Mouse (Mus musculus): ENCODE measurements around the gene Uaca. TPM values are rescaled to one million over a fixed set of nuclear protein-coding genes. Genes with fewer than 3 reads are reported as not detected.

Uaca gene
- polyA plus RNA-seq, 1 experiment from 2014 or later, result 22.5 TPM

GRCm38 (mm10) chr9:60876531-60876930 is 82.2 kb downstream of the Uaca start:
- Histone ChIP-seq H3K9me3 (no peaks in the 10 kb centered on the region), H3K4me3 (no peak overlapping the region), H3K27me3 (ENCODE audit: insufficient read depth, poor library complexity, severe bottlenecking) (no peaks in the 10 kb centered on the region), H3K4me1 (replicated peaks) (peaks cover 14% of the 10 kb centered on the region), H3K27ac (no peak overlapping the region), H3K36me3 (peaks cover 57% of the 10 kb centered on the region)
- WGBS, result 82% methylated on average over 8 of the region's 8 CpGs
- no peak for DNase-seq (ENCODE audit: low spot score)

DNA sequence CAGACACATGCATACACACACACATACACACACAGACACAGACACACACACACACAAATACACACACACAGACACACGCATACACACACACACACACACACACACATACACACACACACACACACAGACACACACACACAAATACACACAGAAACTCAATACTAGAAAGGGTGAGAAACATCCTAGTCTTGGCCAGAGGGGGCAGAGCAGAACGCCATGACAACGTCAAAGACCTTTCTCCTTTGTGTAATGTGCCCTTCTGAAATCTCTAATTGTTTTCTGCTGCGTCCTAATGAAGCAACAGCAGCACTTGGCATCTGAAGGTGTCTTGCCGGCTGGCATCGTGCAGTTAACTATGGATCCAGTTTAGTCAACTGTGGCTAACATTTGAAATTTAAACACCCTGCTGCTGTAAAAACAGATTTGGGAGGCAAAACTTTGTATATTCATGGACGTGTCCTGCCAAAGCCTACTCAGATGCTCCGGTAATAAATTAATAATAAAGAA is 83.8 kb downstream of the Uaca start:
- Histone ChIP-seq H3K27ac (no peak overlapping the region), H3K4me3 (no peak overlapping the region), H3K4me1 (replicated peaks) (peaks cover 14% of the 10 kb centered on the region), H3K9me3 (peaks cover 3% of the 10 kb centered on the region; the same call in 1 of the 2 replicates), H3K27me3 (ENCODE audit: insufficient read depth, poor library complexity, severe bottlenecking) (no peaks in the 10 kb centered on the region), H3K36me3 (peaks cover 53% of the 10 kb centered on the region)
- WGBS, result 79% methylated on average over 8 of the region's 8 CpGs
- DNase-seq (ENCODE audit: low spot score), result no peak

- Histone ChIP-seq H3K27ac (no peak overlapping the region), H3K9me3 (peaks cover 3% of the 10 kb centered on the region; the same call in 1 of the 2 replicates), H3K4me1 (replicated peaks) (peaks cover 14% of the 10 kb centered on the region), H3K4me3 (no peak overlapping the region), H3K36me3 (peaks cover 53% of the 10 kb centered on the region), H3K27me3 (ENCODE audit: insufficient read depth, poor library complexity, severe bottlenecking) (peaks cover 1% of the 10 kb centered on the region; the same call in 1 of the 2 replicates)
- WGBS, result 79% methylated on average over 3 of the region's 3 CpGs
- no peak for DNase-seq (ENCODE audit: low spot score)
Measured at GRCm38 (mm10) chr9:60878630-60879029, 84.3 kb downstream of the Uaca start.

DNA sequence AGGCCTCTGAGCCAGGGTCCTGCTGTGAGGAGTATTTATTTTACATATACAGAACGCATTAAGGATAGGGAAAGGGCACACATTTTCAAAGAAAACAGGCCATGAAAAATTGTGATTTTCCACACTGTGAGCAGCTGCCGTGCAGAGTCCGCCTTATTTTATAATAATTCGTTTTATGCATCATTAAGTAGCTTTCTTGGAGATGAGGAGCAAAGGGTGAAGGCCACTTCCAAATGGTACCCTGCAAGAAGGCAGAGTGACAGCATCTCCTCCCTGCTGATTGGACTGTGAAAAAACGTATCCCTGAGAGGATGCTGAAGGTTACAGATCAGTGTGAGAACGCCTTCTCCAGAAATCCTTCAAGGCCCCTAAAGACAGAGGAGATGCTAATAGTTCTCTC is 90.8 kb downstream of the Uaca start:
- H3K9me3 ChIP-seq, result peaks cover 3% of the 10 kb centered on the region; the same call in 1 of the 2 replicates
- peaks cover 22% of the 10 kb centered on the region for H3K4me1 ChIP-seq (replicated peaks)
- H3K4me3 ChIP-seq, result no peak overlapping the region
- H3K27ac ChIP-seq, result no peak overlapping the region
- DNase-seq (ENCODE audit: low spot score), result no peak
- peaks cover 15% of the 10 kb centered on the region for H3K36me3 ChIP-seq
- peaks cover 9% of the 10 kb centered on the region; the same call in 1 of the 2 replicates for H3K27me3 ChIP-seq (ENCODE audit: insufficient read depth, poor library complexity, severe bottlenecking)
- 38% methylated on average over 6 of the region's 6 CpGs for WGBS

DNA sequence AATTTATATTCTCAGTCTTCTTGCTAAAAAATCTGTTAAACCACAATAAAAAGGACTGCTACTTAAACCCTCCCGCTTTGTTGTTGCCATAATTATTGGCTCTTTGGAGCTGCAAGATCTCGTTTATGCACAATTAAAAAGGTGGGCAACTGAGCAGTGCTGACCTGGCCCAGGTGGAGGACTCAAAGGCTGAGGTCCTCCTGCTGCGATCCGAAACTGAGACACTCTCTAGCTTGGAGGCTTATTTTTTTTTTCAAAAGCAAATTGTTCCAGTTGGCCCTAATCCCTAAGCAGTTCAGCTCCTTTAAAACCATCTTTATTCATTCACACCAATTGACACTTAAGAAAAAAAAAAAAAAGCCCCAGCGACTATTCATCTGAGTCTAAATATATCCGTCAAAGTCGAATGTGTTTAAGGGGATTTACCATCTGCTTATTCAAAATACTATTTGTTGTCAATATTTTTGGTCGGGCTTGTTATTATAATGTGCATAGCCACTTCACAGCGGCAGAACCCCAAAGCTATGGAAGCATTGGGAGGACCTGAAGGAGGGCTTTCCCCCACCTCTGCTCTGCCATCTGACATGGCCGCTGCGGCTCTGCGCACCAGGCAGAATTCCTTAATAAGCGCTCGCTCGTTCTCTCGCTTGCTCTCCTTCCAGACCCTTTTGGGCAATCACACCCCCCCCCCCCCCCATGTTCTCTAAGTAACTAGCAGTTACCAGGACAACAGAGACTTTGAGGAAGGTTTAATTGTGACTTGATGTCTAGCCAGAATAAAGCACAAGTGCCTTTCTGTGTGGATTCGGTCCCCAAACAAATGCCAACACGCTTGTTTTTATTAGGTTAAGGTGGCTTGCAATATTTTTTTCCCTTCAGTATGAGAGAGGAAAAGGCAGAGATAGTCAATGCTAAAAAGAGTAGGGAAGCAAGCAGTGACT is 92.4 kb downstream of the Uaca start:
- no peak overlapping the region for H3K4me3 ChIP-seq
- DNase-seq (ENCODE audit: low spot score), result no peak
- H3K27me3 ChIP-seq (ENCODE audit: insufficient read depth, poor library complexity, severe bottlenecking), result peaks cover 9% of the 10 kb centered on the region; the same call in 1 of the 2 replicates
- 70% methylated on average over 18 of the region's 18 CpGs for WGBS
- H3K4me1 ChIP-seq (replicated peaks), result peaks cover 23% of the 10 kb centered on the region
- peaks cover 3% of the 10 kb centered on the region; the same call in 1 of the 2 replicates for H3K9me3 ChIP-seq
- H3K27ac ChIP-seq, result no peak overlapping the region
- peaks cover 8% of the 10 kb centered on the region for H3K36me3 ChIP-seq

- H3K9me3 ChIP-seq, result peaks cover 3% of the 10 kb centered on the region; the same call in 1 of the 2 replicates
- H3K4me1 ChIP-seq (replicated peaks), result peaks cover 26% of the 10 kb centered on the region
- 77% methylated on average over 9 of the region's 9 CpGs for whole genome bisulfite sequencing
- peaks cover 7% of the 10 kb centered on the region for H3K36me3 ChIP-seq
- no peak overlapping the region for H3K27ac ChIP-seq
- DNase-seq (ENCODE audit: low spot score), result no peak
- peaks cover 9% of the 10 kb centered on the region; the same call in 1 of the 2 replicates for H3K27me3 ChIP-seq (ENCODE audit: insufficient read depth, poor library complexity, severe bottlenecking)
- H3K4me3 ChIP-seq, result no peak overlapping the region
Measured at GRCm38 (mm10) chr9:60887389-60887811, 93.1 kb downstream of the Uaca start.

- Histone ChIP-seq H3K4me3 (no peak overlapping the region), H3K9me3 (no peaks in the 10 kb centered on the region), H3K36me3 (no peaks in the 10 kb centered on the region), H3K4me1 (replicated peaks) (peaks cover 10% of the 10 kb centered on the region), H3K27me3 (ENCODE audit: insufficient read depth, poor library complexity, severe bottlenecking) (peaks cover 12% of the 10 kb centered on the region; the same call in 1 of the 2 replicates), H3K27ac (no peak overlapping the region)
- 82% methylated on average over 6 of the region's 6 CpGs for WGBS
- no peak for DNase-seq (ENCODE audit: low spot score)
Measured at GRCm38 (mm10) chr9:60893511-60893910, 99.2 kb downstream of the Uaca start.

GRCm38 (mm10) chr9:60895486-60896110 is 101.3 kb downstream of the Uaca start:
- 65% methylated on average over 8 of the region's 8 CpGs for WGBS

GRCm38 (mm10) chr9:60898291-60899020 is 104.1 kb downstream of the Uaca start:
- Histone ChIP-seq H3K27ac (no peak overlapping the region), H3K4me3 (no peak overlapping the region), H3K4me1 (replicated peaks) (peaks cover 29% of the 10 kb centered on the region), H3K27me3 (ENCODE audit: insufficient read depth, poor library complexity, severe bottlenecking) (0 out of 2 replicates have a peak, but pooled peaks cover 8% of the 10 kb centered on the region), H3K36me3 (no peaks in the 10 kb centered on the region), H3K9me3 (no peaks in the 10 kb centered on the region)
- WGBS, result 90% methylated on average over 5 of the region's 5 CpGs
- DNase-seq (ENCODE audit: low spot score), result no peak

More at GRCm38 (mm10) chr9:60895486-60896110, 101.3 kb downstream of the Uaca start:
- no peak overlapping the region for H3K27ac ChIP-seq
- 0 out of 2 replicates have a peak, but pooled peaks cover 8% of the 10 kb centered on the region for H3K27me3 ChIP-seq (ENCODE audit: insufficient read depth, poor library complexity, severe bottlenecking)
- DNase-seq (ENCODE audit: low spot score), result peak; percentile 59
- peaks cover 26% of the 10 kb centered on the region for H3K4me1 ChIP-seq (replicated peaks)
- H3K36me3 ChIP-seq, result no peaks in the 10 kb centered on the region
- H3K4me3 ChIP-seq, result no peak overlapping the region
- H3K9me3 ChIP-seq, result no peaks in the 10 kb centered on the region

DNA sequence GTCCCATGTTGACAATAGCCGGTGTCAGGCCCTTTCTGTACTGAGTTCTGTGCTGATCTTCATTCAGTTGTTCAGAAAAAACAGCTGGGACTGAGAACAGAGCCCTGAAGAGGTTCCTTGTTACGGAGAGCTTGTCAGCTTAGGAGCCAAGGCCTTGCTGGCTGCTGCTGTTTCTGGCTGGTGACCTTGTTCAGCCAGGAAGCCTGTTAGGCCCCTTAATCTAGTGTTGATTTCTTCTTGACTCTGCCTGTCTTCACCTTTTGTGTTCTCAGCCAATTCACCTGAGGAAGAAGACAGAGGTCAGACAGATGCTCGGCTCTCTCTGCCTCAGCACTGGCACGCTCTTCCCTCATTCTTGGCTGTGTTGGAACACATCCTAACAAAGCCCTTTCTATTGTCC is 104.9 kb downstream of the Uaca start:
- H3K27me3 ChIP-seq (ENCODE audit: insufficient read depth, poor library complexity, severe bottlenecking), result 0 out of 2 replicates have a peak, but pooled peaks cover 8% of the 10 kb centered on the region
- H3K36me3 ChIP-seq, result no peaks in the 10 kb centered on the region
- peaks cover 29% of the 10 kb centered on the region for H3K4me1 ChIP-seq (replicated peaks)
- WGBS, result 66% methylated on average over 4 of the region's 4 CpGs
- H3K4me3 ChIP-seq, result no peak overlapping the region
- H3K9me3 ChIP-seq, result no peaks in the 10 kb centered on the region
- no peak for DNase-seq (ENCODE audit: low spot score)
- H3K27ac ChIP-seq, result 0 out of 2 replicates have a peak overlapping the region, but pooled peaks have one; percentile 1

DNA sequence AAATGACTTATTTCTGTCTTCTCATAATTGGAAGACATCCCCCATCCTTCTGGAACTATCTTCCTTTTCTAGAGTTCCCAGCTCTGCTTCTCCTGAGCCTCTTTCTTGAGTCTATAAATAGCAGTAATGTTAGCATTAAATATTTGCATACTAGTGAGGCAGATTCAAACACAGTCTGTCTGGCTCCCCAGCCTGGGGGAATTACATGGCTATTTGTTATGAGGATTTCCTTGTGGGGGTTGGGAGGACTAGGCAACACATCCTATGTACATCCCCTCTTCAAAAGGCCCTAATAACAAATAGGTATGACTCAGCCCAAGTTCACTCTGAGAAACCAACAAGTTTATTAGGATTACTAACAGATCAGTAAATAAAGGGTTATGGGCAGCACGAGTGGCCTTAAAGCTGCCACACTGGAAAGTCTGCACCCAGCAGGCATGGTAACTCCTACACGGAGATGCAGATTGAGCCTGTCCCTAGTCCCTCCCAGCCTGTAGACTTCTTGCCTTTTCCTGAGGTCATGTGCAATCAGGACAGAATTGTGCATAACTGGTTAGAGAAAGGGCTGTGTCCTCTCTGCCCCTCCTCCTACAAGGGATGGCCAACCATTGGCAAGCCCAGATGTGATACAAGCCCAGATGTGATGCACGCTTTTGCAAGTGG is 105.6 kb downstream of the Uaca start:
- Histone ChIP-seq H3K4me3 (no peak overlapping the region), H3K27ac (no peak overlapping the region), H3K27me3 (ENCODE audit: insufficient read depth, poor library complexity, severe bottlenecking) (0 out of 2 replicates have a peak, but pooled peaks cover 8% of the 10 kb centered on the region), H3K9me3 (no peaks in the 10 kb centered on the region), H3K4me1 (replicated peaks) (peaks cover 29% of the 10 kb centered on the region), H3K36me3 (no peaks in the 10 kb centered on the region)
- DNase-seq (ENCODE audit: low spot score), result no peak
- 75% methylated on average over 3 of the region's 3 CpGs for WGBS

DNA sequence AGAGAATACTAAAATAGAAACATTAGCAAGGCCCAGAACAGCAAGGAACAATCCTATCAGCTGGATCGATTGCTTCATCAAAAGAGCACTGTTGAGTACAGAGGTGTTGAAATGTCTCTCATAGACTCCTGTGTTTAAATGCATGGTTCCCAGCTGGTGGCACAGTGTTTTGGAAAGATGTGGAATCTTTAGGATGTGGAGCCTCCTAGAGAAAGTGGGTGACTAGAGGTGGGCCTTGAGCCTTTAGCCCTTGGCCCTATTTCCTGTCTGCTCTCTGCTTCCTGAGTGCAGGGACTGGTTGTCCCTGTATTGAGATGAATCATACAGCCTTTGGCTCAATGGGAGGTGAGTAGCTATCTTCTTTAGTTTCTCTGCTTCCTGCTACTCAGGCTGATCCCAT is 117.9 kb downstream of the Uaca start:
- WGBS, result 88% methylated on average over 1 of the region's 1 CpGs
- DNase-seq (ENCODE audit: low spot score), result no peak

More for the DNA sequence above, 117.9 kb downstream of the Uaca start:
- H3K4me1 ChIP-seq (replicated peaks), result no peaks in the 10 kb centered on the region
- H3K4me3 ChIP-seq, result no peak overlapping the region
- no peaks in the 10 kb centered on the region for H3K27me3 ChIP-seq (ENCODE audit: insufficient read depth, poor library complexity, severe bottlenecking)
- no peak overlapping the region for H3K27ac ChIP-seq
- H3K36me3 ChIP-seq, result no peaks in the 10 kb centered on the region
- no peaks in the 10 kb centered on the region for H3K9me3 ChIP-seq
